Mouse (Mus musculus) cerebellum, adult 18-20 months (tissue): ENCODE measurements around the gene Tango6.
"Not testable (repeated sequence)": the region's sequence is repeated elsewhere in the genome, so short reads cannot be mapped to it uniquely, and the experiment has no call there.

ENCODE experiments used
- DNase-seq, 2 experiments: peaks; one replicate each; pipeline ENCODE4 v3.0.0; 2021

Tango6 gene

DNA sequence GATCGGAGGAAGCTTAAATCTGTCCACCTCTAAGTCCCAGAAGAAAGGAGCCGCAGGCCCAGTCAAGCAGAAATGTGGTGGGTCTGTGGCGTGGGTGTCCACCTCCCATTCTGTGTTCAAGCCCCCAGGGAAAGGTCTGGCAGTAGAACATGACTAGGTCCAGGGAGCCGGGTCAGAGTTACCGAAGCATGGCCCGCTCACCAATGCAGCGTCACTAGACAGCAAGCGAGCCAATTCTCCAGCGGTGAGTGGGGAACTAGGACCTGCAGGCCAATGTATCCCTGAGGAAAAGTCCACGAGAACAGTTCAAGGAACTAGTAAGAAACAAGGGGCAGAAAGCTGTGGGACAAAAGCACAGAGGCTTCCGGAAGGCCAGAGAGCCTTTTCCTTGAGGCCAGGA, 201.2 kb downstream of the Tango6 start:
- DNase-seq: not testable (repeated sequence)

GRCm38 (mm10) chr8:106884826-106885400, 202.0 kb downstream of the Tango6 start:
- DNase-seq: not testable (repeated sequence)

- peak; percentile 79 to 83 for DNase-seq
Measured at GRCm38 (mm10) chr8:106887336-106888189, 204.7 kb downstream of the Tango6 start.

DNA sequence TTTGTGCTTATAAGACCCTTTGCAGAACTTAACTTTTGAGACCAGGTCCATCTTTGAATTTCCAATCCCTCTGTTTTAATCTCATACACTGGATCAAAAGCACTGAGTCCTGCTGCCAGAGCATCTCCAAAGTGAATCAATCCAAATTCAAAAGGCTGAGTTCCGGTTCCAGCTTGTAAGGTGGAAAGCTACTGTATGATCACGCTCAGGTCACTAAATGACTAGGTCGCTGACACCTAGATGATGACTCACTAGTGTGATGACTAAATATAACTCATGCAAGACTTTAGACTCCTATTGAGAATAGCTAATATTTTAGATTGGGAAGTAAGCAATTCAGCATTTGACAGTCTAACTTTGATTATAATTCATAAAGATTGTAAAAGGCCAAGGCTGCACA, 205.9 kb downstream of the Tango6 start:
- no peak for DNase-seq

DNA sequence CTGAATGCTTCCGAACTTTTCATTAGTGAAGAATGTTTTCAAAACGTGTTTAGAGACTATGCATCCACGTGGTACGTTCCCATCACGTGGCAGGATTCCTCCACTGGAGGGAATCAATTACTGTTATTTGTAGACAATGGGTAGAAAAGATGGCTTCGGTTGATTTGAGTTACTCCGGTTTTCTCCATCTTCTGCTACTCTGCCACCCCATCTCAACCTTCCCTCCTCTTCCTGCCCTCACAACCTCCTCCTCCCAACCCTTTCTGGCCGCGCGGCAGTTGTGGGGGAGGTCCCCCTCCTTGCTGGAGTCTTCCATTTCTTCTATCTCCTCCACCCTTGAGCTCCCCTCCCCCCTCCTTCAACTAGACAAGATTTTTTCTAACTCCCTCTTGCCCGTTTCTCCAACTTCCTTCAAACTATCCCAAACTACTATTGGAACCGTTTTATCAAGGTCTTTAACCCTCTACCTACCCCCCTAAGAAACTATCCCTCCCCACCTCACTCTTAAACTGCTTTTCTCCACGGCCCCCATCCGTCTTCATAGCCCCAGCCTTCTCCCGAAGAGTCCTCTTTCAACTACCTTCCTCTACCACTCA, 209.4 kb downstream of the Tango6 start:
- DNase-seq: peak in 1 of 2 experiments; percentile 10

- peak in 1 of 2 experiments; percentile 8 for DNase-seq
Measured at GRCm38 (mm10) chr8:106892806-106893451, 210.1 kb downstream of the Tango6 start.

- DNase-seq: peak; percentile 88 to 93
Measured at GRCm38 (mm10) chr8:106893481-106894156, 210.8 kb downstream of the Tango6 start, which contains the start of gene Utp4. TSS of gene Utp4 (plus strand) at chr8:106893636.

DNA sequence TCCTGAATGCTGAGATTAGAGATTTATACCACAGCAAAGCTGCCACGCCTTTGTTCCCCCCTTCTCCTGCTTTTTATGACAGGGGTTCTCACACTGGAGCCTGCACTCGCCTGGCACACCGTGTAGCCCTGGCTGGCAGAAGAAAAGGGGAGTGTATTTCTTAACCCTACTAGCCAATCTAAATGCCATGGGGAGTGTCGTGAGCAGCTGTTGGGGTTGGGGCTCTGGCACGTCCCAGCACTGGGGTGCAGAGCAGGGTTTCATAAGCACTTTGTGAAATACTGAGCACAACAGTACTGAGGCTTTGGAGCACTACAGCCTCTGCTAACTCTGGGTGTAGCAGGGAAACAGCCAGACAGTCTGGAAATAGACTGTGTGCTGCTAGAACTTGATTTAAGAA, 216.6 kb downstream of the Tango6 start:
- DNase-seq: no peak
